Mouse (Mus musculus) forebrain, embryonic 16.5 days (tissue): Measurements from ENCODE around the gene Apba3. TPM values are rescaled to one million over a fixed set of nuclear protein-coding genes. Genes with fewer than 3 reads are reported as not detected.

Source experiments
- ATAC-seq: fragments of 200-750 bp; cut with Nextera tagmentation; 2 replicates; pipeline ENCODE4 v1.8.0; 2017; ENCODE audit warnings: mild to moderate bottlenecking, moderate library complexity
- H3K27ac ChIP-seq: fragments of 300-500 bp; sonication (generic); 2 replicates; pipeline ENCODE4 v1.5.1; 2014; ENCODE audit warnings: low read length, control low read depth
- H3K27me3 ChIP-seq: fragments of 300-500 bp; sonication (generic); replicated peaks from 2 replicates; pipeline ENCODE4 v1.6.1; 2014; ENCODE audit warnings: low read length; ENCODE audit not compliant: control insufficient read depth, insufficient read depth
- H3K36me3 ChIP-seq: fragments of 300-500 bp; sonication (generic); 2 replicates; pipeline ENCODE4 v1.6.1; 2014; ENCODE audit not compliant: control insufficient read depth, insufficient read depth
- H3K4me1 ChIP-seq: fragments of 300-500 bp; sonication (generic); replicated peaks from 2 replicates; pipeline ENCODE4 v1.6.1; 2014; ENCODE audit warnings: low read length; ENCODE audit not compliant: control insufficient read depth, insufficient read depth
- H3K4me2 ChIP-seq: fragments of 300-500 bp; sonication (generic); 2 replicates; pipeline ENCODE4 v1.6.1; 2014; ENCODE audit warnings: mild to moderate bottlenecking, low read length, control low read depth
- H3K4me3 ChIP-seq: fragments of 300-500 bp; sonication (generic); replicated peaks from 2 replicates; pipeline ENCODE4 v1.5.1; 2014; ENCODE audit warnings: mild to moderate bottlenecking, low read length, control low read depth
- H3K9ac ChIP-seq: fragments of 300-500 bp; sonication (generic); replicated peaks from 2 replicates; pipeline ENCODE4 v1.6.1; 2014; ENCODE audit warnings: low read depth, low read length, control low read depth
- H3K9me3 ChIP-seq: fragments of 300-500 bp; sonication (generic); 2 replicates; pipeline ENCODE4 v1.6.1; 2016; ENCODE audit warnings: low read length; ENCODE audit not compliant: control insufficient read depth
- WGBS: fragments of 180-500 bp; shearing (Covaris S2); extraction: QIAGEN DNeasy Blood & Tissue Kit; methylation state at CpG from one replicate; pipeline ENCODE4 v1.1.7; 2014; 5-methylcytosine and 5-hydroxymethylcytosine counted together
- polyA plus RNA-seq: library from polyadenylated mRNA; unstranded; fragments of >200 nt; fragmentation: Nextera tagmentation; extraction: Ambion mirVana; gene quantifications from 2 replicates; pipeline ENCODE4 v1.2.1, GENCODE M21; 2015

Apba3 gene
- polyA plus RNA-seq, 1 experiment from 2014 or later: 39.1 TPM

DNA sequence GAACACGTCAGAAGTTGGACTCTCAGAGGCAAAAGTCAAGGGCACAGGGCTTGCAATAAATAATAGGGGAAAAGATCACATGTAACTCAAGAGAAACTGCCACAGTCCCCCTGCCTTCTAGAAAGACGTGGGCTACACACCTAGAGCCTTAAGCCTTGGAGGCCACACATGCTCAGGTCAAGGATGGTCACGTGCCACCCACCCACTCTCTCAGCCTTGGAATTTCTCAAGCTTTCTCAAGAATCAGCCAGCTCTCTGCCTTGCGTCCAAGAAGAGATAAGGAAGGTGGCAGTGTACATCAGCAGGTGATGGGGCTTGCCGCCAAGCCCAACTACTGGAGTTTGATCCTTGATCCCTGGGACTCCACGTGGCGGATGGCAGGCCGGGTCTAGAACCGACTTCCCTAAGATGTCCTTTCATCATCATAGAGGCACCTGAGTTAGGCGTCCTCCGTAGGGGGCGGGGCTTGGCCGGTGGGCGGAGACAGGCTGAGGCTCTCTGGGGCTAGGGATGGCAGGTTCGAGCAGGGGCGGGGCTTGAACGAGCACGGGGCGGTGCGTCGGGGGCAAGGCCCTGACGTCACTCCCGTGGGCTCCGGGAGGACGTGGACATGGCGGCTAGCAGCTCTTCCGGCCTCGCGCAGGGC, 34.1 kb upstream of the Apba3 start, which contains the start of gene Zfr2:
Gene Zfr2, plus strand, starts transcription at position 576 of the 646 bp plus-strand sequence.
- WGBS: 8% methylated on average over 29 of the region's 29 CpGs
- Histone ChIP-seq H3K4me3 (peak within 1 kb of the TSS; percentile 77), H3K27ac (no peak within 1 kb of the TSS), H3K4me2 (peak within 1 kb of the TSS; percentile 72), H3K4me1 (peaks cover 38% of the 10 kb centered on the region), H3K36me3 (no peaks in the 10 kb centered on the region), H3K27me3 (no peaks in the 10 kb centered on the region), H3K9me3 (no peaks in the 10 kb centered on the region), H3K9ac (peak within 1 kb of the TSS; percentile 82)
- peak; percentile 64 for ATAC-seq

DNA sequence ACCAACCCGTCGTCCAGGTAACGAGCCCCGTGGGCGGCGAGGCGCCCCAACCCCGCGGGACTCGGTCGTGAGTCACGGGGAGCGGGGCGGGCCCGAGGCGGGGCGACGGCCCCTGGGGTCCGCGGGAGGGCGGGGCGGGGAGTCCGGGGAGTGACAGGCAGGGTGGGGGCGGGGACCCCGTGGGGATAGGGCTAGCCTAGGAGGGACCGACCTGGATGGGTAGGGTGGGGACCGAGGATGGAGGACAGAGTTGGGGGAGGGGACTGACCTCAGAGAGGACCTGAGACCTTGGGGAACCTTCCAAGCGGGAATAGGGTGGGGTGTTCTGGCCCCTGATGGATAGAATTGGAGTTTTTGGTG, 33.6 kb upstream of the Apba3 start:
- H3K4me2 ChIP-seq: peak overlapping the region; percentile 72
- ATAC-seq: peak; percentile 11; the same call in 1 of the 2 replicates
- H3K4me1 ChIP-seq: peaks cover 33% of the 10 kb centered on the region
- no peaks in the 10 kb centered on the region for H3K36me3 ChIP-seq
- no peaks in the 10 kb centered on the region for H3K9me3 ChIP-seq
- under 1% methylated on average over 26 of the region's 28 CpGs for WGBS
- no peaks in the 10 kb centered on the region for H3K27me3 ChIP-seq
- peak overlapping the region; percentile 77 for H3K4me3 ChIP-seq
- peak overlapping the region; percentile 82 for H3K9ac ChIP-seq
- no peak overlapping the region for H3K27ac ChIP-seq

DNA sequence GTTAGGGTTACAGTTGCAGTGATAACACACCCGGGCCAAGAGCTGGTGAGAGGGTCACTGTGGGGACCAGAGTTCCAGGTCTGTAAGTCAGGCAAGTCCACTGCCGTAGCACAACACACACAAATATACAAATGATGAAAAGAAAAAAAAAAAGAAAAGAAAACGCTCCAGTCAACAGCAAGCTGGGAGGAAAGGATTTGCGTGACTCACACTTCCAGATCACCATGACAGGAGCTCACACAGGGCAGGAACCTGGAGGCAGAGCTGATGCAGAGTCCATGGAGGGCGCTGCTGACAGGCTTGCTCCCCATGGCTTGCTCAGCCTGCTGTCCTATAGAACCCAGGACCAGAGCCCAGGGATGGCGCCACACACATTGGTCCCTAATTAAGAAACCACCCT, 32.6 kb upstream of the Apba3 start:
- H3K9ac ChIP-seq: no peak overlapping the region
- peaks cover 23% of the 10 kb centered on the region for H3K4me1 ChIP-seq
- no peak overlapping the region for H3K27ac ChIP-seq
- no peak overlapping the region for H3K4me3 ChIP-seq
- 85% methylated on average over 6 of the region's 6 CpGs for WGBS
- H3K27me3 ChIP-seq: no peaks in the 10 kb centered on the region; the same call in 1 of the 2 replicates
- H3K36me3 ChIP-seq: no peaks in the 10 kb centered on the region
- no peak overlapping the region for H3K4me2 ChIP-seq
- no peak for ATAC-seq
- H3K9me3 ChIP-seq: no peaks in the 10 kb centered on the region

DNA sequence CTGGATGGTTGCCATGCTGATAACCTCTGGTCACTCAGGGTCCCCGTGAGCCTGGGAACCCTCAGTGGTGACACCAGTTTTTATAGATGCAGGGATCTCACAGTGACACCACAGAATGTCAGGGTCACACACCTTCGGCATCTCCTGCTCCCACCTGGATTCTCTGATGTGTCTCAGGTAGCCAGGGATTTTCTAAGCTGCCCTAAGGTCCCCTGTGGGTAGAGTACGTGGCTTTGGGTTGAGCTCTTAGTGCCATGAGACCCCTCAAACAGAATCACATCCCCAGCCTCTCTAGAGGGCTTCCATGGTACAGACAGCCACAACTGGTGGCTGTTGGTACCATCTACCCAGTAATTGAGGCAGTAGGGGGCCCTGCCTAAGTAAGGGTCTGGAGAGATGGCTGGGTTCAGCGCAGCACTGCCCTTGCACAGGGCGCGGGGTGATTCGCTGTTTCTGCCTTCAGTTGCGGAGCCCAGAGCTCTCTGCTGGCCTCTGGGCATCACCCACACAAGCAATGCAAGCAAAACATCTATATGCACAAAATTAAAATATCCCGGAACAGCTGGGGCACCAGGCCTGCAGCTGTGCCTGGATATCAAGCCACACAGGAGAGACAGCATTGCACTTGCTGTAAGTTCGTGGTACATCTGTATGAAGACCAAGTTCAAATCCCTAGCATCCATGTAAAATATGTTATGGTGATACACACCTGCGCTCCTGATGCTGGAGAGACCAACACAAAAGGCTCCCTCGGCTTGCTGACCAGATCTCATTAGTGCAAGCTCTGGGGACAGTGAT, 30.1 kb upstream of the Apba3 start:
- WGBS: 89% methylated on average over 12 of the region's 12 CpGs
- ATAC-seq: no peak
- peaks cover 10% of the 10 kb centered on the region for H3K4me1 ChIP-seq

DNA sequence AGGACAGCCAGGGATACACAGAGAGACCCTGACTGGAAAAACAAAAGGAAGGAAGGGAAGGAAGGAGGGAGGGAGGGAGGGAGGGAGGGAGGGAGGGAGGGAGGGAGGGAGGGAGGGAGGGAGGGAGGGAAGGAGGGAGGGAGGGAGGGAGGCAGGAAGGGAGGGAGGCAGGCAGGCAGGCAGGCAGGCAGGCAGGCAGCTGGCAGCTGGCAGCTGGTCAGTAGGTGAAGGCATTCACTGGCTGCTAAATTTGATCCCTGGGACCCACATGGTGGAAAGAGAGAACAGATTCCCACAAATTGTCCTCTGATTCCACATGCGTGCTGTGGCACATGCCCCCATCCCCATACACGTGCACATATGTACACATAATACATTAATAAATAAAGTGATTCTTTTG, 28.1 kb upstream of the Apba3 start:
- H3K27ac ChIP-seq: no peak overlapping the region
- peaks cover 3% of the 10 kb centered on the region for H3K4me1 ChIP-seq
- H3K9ac ChIP-seq: no peak overlapping the region
- ATAC-seq: no peak
- no peak overlapping the region for H3K4me3 ChIP-seq
- no peaks in the 10 kb centered on the region for H3K9me3 ChIP-seq
- H3K36me3 ChIP-seq: no peaks in the 10 kb centered on the region
- WGBS: 84% methylated on average over 2 of the region's 2 CpGs
- H3K4me2 ChIP-seq: no peak overlapping the region
- H3K27me3 ChIP-seq: peaks cover 12% of the 10 kb centered on the region

More for the DNA sequence above, 30.1 kb upstream of the Apba3 start:
- Histone ChIP-seq H3K9ac (no peak overlapping the region), H3K9me3 (no peaks in the 10 kb centered on the region), H3K27ac (no peak overlapping the region), H3K4me3 (no peak overlapping the region), H3K27me3 (peaks cover 12% of the 10 kb centered on the region), H3K36me3 (no peaks in the 10 kb centered on the region), H3K4me2 (no peak overlapping the region)

DNA sequence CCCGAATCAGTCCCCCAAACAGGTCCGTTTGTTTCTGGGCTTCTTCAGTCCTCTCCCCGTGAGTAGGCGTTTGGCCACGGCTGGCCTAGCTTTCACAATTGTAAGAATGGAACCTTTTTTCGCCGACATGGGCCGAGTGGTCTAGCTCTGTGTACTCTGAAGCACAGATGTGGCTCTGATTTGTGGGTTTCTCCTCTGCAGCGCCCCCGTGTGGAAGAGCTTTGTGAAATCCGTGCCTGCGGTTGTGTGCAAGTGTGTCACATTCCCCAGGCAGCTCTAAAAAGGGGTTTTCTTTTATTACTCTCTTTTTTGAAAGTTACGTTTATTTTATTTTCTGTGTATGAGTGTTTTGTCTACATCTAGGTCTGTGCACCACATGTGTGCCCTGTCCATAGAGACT, 25.9 kb upstream of the Apba3 start:
- ATAC-seq: no peak
- Histone ChIP-seq H3K4me3 (no peak overlapping the region), H3K4me2 (no peak overlapping the region), H3K36me3 (no peaks in the 10 kb centered on the region), H3K27ac (no peak overlapping the region), H3K9ac (no peak overlapping the region), H3K9me3 (no peaks in the 10 kb centered on the region), H3K4me1 (no peaks in the 10 kb centered on the region), H3K27me3 (peaks cover 12% of the 10 kb centered on the region)
- WGBS: 19% methylated on average over 13 of the region's 13 CpGs

DNA sequence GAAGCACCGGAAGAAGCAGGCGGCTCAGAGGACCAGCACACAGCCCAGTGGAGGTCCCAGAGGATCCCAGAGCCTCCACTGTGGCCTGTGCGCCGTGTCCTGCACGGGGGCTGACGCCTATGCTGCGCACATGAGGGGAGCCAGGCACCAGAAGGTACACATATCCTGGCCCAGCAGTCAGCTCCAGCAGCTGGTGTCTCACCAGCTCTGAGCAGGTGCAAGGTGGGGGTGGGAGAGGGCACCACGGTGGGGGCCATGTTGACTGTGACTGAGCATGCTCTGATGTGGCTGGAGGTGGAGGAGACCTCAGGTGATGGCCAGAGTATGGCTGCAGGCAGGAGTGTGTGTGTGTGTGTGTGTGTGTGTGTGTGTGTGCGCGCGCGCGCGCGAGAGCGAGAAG, 24.7 kb upstream of the Apba3 start:
- WGBS: 88% methylated on average over 16 of the region's 16 CpGs
- Histone ChIP-seq H3K4me2 (no peak overlapping the region), H3K9me3 (no peaks in the 10 kb centered on the region), H3K27me3 (peaks cover 12% of the 10 kb centered on the region), H3K27ac (no peak overlapping the region), H3K9ac (no peak overlapping the region), H3K4me1 (no peaks in the 10 kb centered on the region), H3K36me3 (no peaks in the 10 kb centered on the region), H3K4me3 (no peak overlapping the region)
- no peak for ATAC-seq

DNA sequence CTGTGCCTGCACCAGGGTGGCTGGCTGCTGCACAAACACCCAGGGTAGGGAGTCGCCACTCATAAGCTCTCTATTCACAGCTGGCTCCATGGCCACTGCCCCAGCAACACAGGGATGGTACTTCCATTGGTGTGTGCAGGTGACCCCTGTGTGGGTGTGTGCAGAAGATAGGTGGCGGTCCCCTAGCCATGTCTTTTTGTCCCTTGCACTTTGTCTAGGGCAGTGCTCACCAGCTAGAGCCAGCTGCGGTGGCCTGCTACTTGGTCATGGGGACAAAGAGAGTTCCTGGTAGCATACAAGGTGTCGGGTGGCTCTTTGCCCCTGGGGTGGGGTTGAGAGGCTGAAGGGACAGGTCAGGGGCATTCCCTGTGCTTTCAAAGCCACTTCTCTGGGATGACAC, 22.6 kb upstream of the Apba3 start:
- H3K9me3 ChIP-seq: no peaks in the 10 kb centered on the region
- H3K36me3 ChIP-seq: no peaks in the 10 kb centered on the region
- peaks cover 12% of the 10 kb centered on the region for H3K27me3 ChIP-seq
- 79% methylated on average over 4 of the region's 4 CpGs for WGBS
- H3K9ac ChIP-seq: no peak overlapping the region
- no peak overlapping the region for H3K4me3 ChIP-seq
- no peak overlapping the region for H3K27ac ChIP-seq
- no peak overlapping the region for H3K4me2 ChIP-seq
- H3K4me1 ChIP-seq: no peaks in the 10 kb centered on the region
- no peak for ATAC-seq

DNA sequence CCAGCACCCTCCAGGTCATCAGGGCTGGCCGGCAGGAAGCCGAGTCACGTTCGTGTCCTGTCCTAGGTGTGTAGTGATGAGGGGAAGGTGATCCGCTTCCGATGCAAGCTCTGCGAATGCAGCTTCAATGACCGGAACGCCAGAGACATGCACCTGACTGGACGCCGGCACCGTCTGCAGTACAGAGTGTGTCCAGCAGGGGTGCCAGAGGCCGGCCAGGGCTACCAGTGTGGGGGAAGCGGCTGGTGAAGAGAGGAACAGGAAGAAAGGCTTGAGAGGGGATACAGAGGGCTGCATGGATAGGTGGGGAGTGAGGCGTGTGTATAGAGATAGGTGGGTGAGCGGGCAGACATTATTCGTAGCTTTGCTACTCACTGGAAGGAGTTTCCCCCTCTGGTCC, 22.2 kb upstream of the Apba3 start:
- Histone ChIP-seq H3K4me3 (no peak overlapping the region), H3K9ac (no peak overlapping the region), H3K27ac (no peak overlapping the region), H3K9me3 (no peaks in the 10 kb centered on the region), H3K4me2 (no peak overlapping the region), H3K4me1 (no peaks in the 10 kb centered on the region), H3K36me3 (no peaks in the 10 kb centered on the region), H3K27me3 (peaks cover 8% of the 10 kb centered on the region)
- ATAC-seq: peak; percentile 72
- WGBS: 7% methylated on average over 17 of the region's 17 CpGs
